Mouse (Mus musculus) G1E (cell line): ENCODE data around the gene Fndc11. TPM values are rescaled to one million over a fixed set of nuclear protein-coding genes. Genes with fewer than 3 reads are reported as not detected.
"Not testable (repeated sequence)": the region's sequence is repeated elsewhere in the genome, so short reads cannot be mapped to it uniquely, and the experiment has no call there.

ENCODE experiments used
- ATAC-seq: 2 replicates; pipeline ENCODE4 v1.8.0; 2016; ENCODE audit warnings: mild to moderate bottlenecking; ENCODE audit not compliant: insufficient number of reproducible peaks, poor library complexity, low FRiP score, severe bottlenecking; ENCODE audit errors: extremely low read depth
- DNase-seq: peaks from one replicate; pipeline ENCODE4 v3.0.0; 2012; ENCODE audit warnings: low spot score
- H3K27me3 ChIP-seq: 2 replicates; pipeline ENCODE4 v1.6.1; 2012; ENCODE audit warnings: mild to moderate bottlenecking, low read length, inconsistent platforms; ENCODE audit not compliant: insufficient read depth
- H3K36me3 ChIP-seq: replicated peaks from 2 replicates; pipeline ENCODE3; 2012; ENCODE audit warnings: mild to moderate bottlenecking, inconsistent platforms
- H3K4me1 ChIP-seq: 2 replicates; pipeline ENCODE4 v1.6.1; 2012; ENCODE audit warnings: low read depth, low read length, inconsistent platforms, mixed read lengths; ENCODE audit not compliant: insufficient read depth
- H3K4me3 ChIP-seq: 2 replicates; pipeline ENCODE4 v1.5.1; 2012; ENCODE audit warnings: low read depth, mild to moderate bottlenecking, inconsistent platforms, low read length, moderate library complexity, mixed read lengths
- H3K9me3 ChIP-seq: replicated peaks from 2 replicates; pipeline ENCODE4 v1.6.1; 2012; ENCODE audit warnings: inconsistent platforms
- CTCF ChIP-seq: IDR thresholded peaks from 2 replicates; pipeline ENCODE4 v1.5.1; 2012; ENCODE audit warnings: low read depth, low read length, inconsistent platforms, mixed read lengths
- GATA1 ChIP-seq: IDR thresholded peaks from 2 replicates; pipeline ENCODE4 v1.6.1; 2012; ENCODE audit warnings: borderline replicate concordance, low read length, inconsistent platforms, mixed read lengths
- GATA2 ChIP-seq: IDR thresholded peaks from 2 replicates; pipeline ENCODE4 v1.6.1; 2012; ENCODE audit warnings: low read depth, low read length, inconsistent platforms, borderline replicate concordance
- POLR2AphosphoS5 ChIP-seq: IDR thresholded peaks from 2 replicates; pipeline ENCODE4 v1.6.1; 2012; ENCODE audit warnings: low read depth, low read length, inconsistent platforms; ENCODE audit not compliant: insufficient replicate concordance
- TAL1 ChIP-seq: conservative IDR thresholded peaks from 2 replicates; pipeline ENCODE4 v1.6.1; 2012; ENCODE audit warnings: low read depth, low read length, inconsistent platforms, mixed read lengths
- polyA plus RNA-seq: library from polyadenylated mRNA; stranded (reverse); fragments of >175 nt; gene quantifications from 2 replicates; pipeline ENCODE4 v1.2.3, GENCODE M21; 2012
- total RNA-seq, 2 experiments: library from RNA; stranded (forward) in 1 of 2; stranded (reverse) in 1 of 2; fragments of 200-1000 nt in 1 of 2; fragments of >200 nt in 1 of 2; fragmentation: Nextera tagmentation in 1 of 2; gene quantifications; 2 replicates each; pipeline ENCODE4 v1.2.3; 2014 to 2017

Fndc11 gene
- total and polyA plus RNA-seq, 3 experiments = not detected

GRCm38 (mm10) chr2:181187121-181188000 is 32.5 kb upstream of the Fndc11 start, which contains the start of gene Ppdpf:
Gene Ppdpf, plus strand, starts transcription at chr2:181187247.
- H3K36me3 ChIP-seq = peaks cover 17% of the 10 kb centered on the region
- peaks cover 24% of the 10 kb centered on the region for H3K4me1 ChIP-seq
- H3K9me3 ChIP-seq = no peaks in the 10 kb centered on the region
- peak within 1 kb of the TSS; percentile 86 for H3K4me3 ChIP-seq
- TF ChIP-seq POLR2AphosphoS5 (no peak), TAL1 (no peak), GATA2 (no peak), CTCF (no peak), GATA1 (no peak)
- peak; percentile 98 for DNase-seq
- peaks cover 8% of the 10 kb centered on the region; the same call in 1 of the 2 replicates for H3K27me3 ChIP-seq
- peak; percentile 92 for ATAC-seq

GRCm38 (mm10) chr2:181188681-181189080 is 31.1 kb upstream of the Fndc11 start:
- no peak for TF ChIP-seq CTCF
- TF ChIP-seq GATA1 = no peak
- TF ChIP-seq TAL1 = no peak
- TF ChIP-seq GATA2 = no peak
- no peak for TF ChIP-seq POLR2AphosphoS5

GRCm38 (mm10) chr2:181189321-181189720 is 30.5 kb upstream of the Fndc11 start:
- TF ChIP-seq TAL1 (no peak), GATA1 (no peak), CTCF (no peak), GATA2 (no peak), POLR2AphosphoS5 (no peak)
- H3K4me3 ChIP-seq = no peak overlapping the region

More at GRCm38 (mm10) chr2:181188681-181189080, 31.1 kb upstream of the Fndc11 start:
- Histone ChIP-seq H3K4me1 (peaks cover 24% of the 10 kb centered on the region), H3K9me3 (no peaks in the 10 kb centered on the region), H3K4me3 (peak overlapping the region; percentile 21; the same call in 1 of the 2 replicates), H3K27me3 (peaks cover 10% of the 10 kb centered on the region; the same call in 1 of the 2 replicates), H3K36me3 (peaks cover 17% of the 10 kb centered on the region)
- no peak for DNase-seq
- ATAC-seq = no peak

GRCm38 (mm10) chr2:181191385-181191784 is 28.4 kb upstream of the Fndc11 start:
- H3K27me3 ChIP-seq = peaks cover 25% of the 10 kb centered on the region
- H3K4me1 ChIP-seq = peaks cover 22% of the 10 kb centered on the region
- not testable (repeated sequence) for H3K4me3 ChIP-seq, DNase-seq, H3K9me3 ChIP-seq, ATAC-seq
- H3K36me3 ChIP-seq = peaks cover 17% of the 10 kb centered on the region

More at GRCm38 (mm10) chr2:181189321-181189720, 30.5 kb upstream of the Fndc11 start:
- peaks cover 17% of the 10 kb centered on the region for H3K36me3 ChIP-seq
- peaks cover 24% of the 10 kb centered on the region for H3K4me1 ChIP-seq
- H3K9me3 ChIP-seq = no peaks in the 10 kb centered on the region
- H3K27me3 ChIP-seq = peaks cover 15% of the 10 kb centered on the region; the same call in 1 of the 2 replicates
- DNase-seq (no peak), ATAC-seq (no peak)

- TF ChIP-seq GATA1 (no peak), TAL1 (no peak), CTCF (no peak), GATA2 (no peak), POLR2AphosphoS5 (no peak)
- no peaks in the 10 kb centered on the region for H3K9me3 ChIP-seq
- no peak for DNase-seq
- peaks cover 30% of the 10 kb centered on the region for H3K27me3 ChIP-seq
- no peak for ATAC-seq
- peaks cover 16% of the 10 kb centered on the region for H3K4me1 ChIP-seq
- H3K36me3 ChIP-seq = peaks cover 17% of the 10 kb centered on the region
- no peak overlapping the region for H3K4me3 ChIP-seq
Measured at GRCm38 (mm10) chr2:181191936-181192335, 27.9 kb upstream of the Fndc11 start.

- ATAC-seq (no peak), DNase-seq (no peak)
- TF ChIP-seq TAL1 (no peak), CTCF (no peak), GATA1 (no peak), POLR2AphosphoS5 (no peak), GATA2 (no peak)
- Histone ChIP-seq H3K4me1 (peaks cover 8% of the 10 kb centered on the region), H3K27me3 (peaks cover 34% of the 10 kb centered on the region), H3K9me3 (no peaks in the 10 kb centered on the region), H3K4me3 (no peak overlapping the region), H3K36me3 (peaks cover 17% of the 10 kb centered on the region)
Measured at GRCm38 (mm10) chr2:181193044-181193443, 26.8 kb upstream of the Fndc11 start.
